Mouse (Mus musculus) brain, embryonic 18.5 days (tissue): ENCODE results near the gene Pde10a.
A peak's percentile ranks its signal among the peaks of the same experiment; 100 is the strongest.

ENCODE experiments used
- DNase-seq: peaks from one replicate; pipeline ENCODE4 v3.0.0-alpha.2; 2012; ENCODE audit warnings: low read depth, low spot score

Gene Pde10a

GRCm38 (mm10) chr17:8525225-8525721 lies at the start of gene Pde10a:
TSS of gene Pde10a (plus strand) at chr17:8525372.
- no peak for DNase-seq

- DNase-seq: no peak
Measured at GRCm38 (mm10) chr17:8478554-8478953, 46.6 kb upstream of the Pde10a start.

GRCm38 (mm10) chr17:8479493-8480128 lies 45.6 kb upstream of the Pde10a start:
- no peak for DNase-seq

GRCm38 (mm10) chr17:8481797-8482196 lies 43.4 kb upstream of the Pde10a start:
- no peak for DNase-seq

GRCm38 (mm10) chr17:8482876-8483275 lies 42.3 kb upstream of the Pde10a start:
- no peak for DNase-seq

- no peak for DNase-seq
Measured at GRCm38 (mm10) chr17:8484246-8484645, 40.9 kb upstream of the Pde10a start.

GRCm38 (mm10) chr17:8485146-8485545 lies 40.0 kb upstream of the Pde10a start:
- DNase-seq: no peak

- DNase-seq: no peak
Measured at GRCm38 (mm10) chr17:8487824-8488223, 37.3 kb upstream of the Pde10a start.

- no peak for DNase-seq
Measured at GRCm38 (mm10) chr17:8490971-8491370, 34.2 kb upstream of the Pde10a start.

- DNase-seq: no peak
Measured at GRCm38 (mm10) chr17:8493461-8493860, 31.7 kb upstream of the Pde10a start.

- DNase-seq: no peak
Measured at GRCm38 (mm10) chr17:8498151-8498550, 27.0 kb upstream of the Pde10a start.

- DNase-seq: no peak
Measured at GRCm38 (mm10) chr17:8498655-8499054, 26.5 kb upstream of the Pde10a start.

- DNase-seq: no peak
Measured at GRCm38 (mm10) chr17:8499564-8500117, 25.5 kb upstream of the Pde10a start.

- no peak for DNase-seq
Measured at GRCm38 (mm10) chr17:8504381-8504780, 20.8 kb upstream of the Pde10a start.

GRCm38 (mm10) chr17:8505669-8506426 lies 19.3 kb upstream of the Pde10a start:
- DNase-seq: peak; percentile 67

- no peak for DNase-seq
Measured at GRCm38 (mm10) chr17:8506726-8507125, 18.4 kb upstream of the Pde10a start.

GRCm38 (mm10) chr17:8507654-8508053 lies 17.5 kb upstream of the Pde10a start:
- no peak for DNase-seq

GRCm38 (mm10) chr17:8508305-8509141 lies 16.6 kb upstream of the Pde10a start:
- peak; percentile 69 for DNase-seq

- no peak for DNase-seq
Measured at GRCm38 (mm10) chr17:8516006-8516405, 9.2 kb upstream of the Pde10a start.

GRCm38 (mm10) chr17:8523986-8524385 lies 1.2 kb upstream of the Pde10a start:
- DNase-seq: no peak

GRCm38 (mm10) chr17:8524387-8525165 lies 596 bp upstream of the Pde10a start:
- peak; percentile 61 for DNase-seq
